Mouse (Mus musculus): ENCODE results near the gene Cfc1.

DNA sequence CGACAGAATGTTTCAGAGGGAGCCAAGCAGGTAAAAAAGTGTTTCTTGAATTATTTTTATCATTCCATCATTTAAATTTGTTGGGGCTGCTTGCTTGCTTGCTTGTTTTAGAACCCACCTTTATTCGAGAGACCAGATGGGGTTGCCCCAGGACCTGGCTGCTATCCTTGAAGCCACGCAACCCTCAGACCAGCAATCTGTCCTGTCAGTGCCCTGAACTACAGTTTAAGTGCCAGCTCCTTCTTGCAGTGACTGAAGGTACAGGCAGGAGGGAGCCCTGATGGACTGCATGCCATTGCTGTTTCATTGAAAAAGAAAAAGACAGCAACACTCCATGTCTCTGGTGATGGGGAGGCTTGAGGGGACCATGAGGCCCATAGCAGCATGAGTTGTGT, 12.6 kb upstream of the Cfc1 start:
- TF ChIP-seq CTCF (IDR thresholded peaks at IDR 0.05; ENCODE audit: low read depth, low read length) (no peak), TAL1 (conservative IDR thresholded peaks at IDR 0.05; ENCODE audit: low read depth, low read length) (no peak), POLR2AphosphoS5 (IDR thresholded peaks at IDR 0.05; ENCODE audit: insufficient replicate concordance, low read depth, low read length) (no peak), GATA1 (IDR thresholded peaks at IDR 0.05; ENCODE audit: borderline replicate concordance, low read length) (no peak)
